12 mouse cellular contexts compared by ENCODE assay signal in genomic region chr3:131656032-131656431, GRCm38 (mm10).
"Had no signal": no experiment of that assay in that cellular context is flagged by ENCODE, and none has a peak within 500 bp of the region (broad histone marks: within the 10 kb centered on the region; RNA-seq: fewer than 3 reads in every experiment).

No protein-coding gene starts in this region.

- H3K36me3 ChIP-seq: limb, embryonic 13.5 days; liver, embryonic 12.5 days; midbrain, embryonic 10.5 days; neural tube, embryonic 12.5 days had no signal

- H3K4me3 ChIP-seq: limb, embryonic 13.5 days; liver, embryonic 12.5 days; midbrain, embryonic 10.5 days; neural tube, embryonic 12.5 days had no signal

- H3K9me3 ChIP-seq: limb, embryonic 13.5 days; liver, embryonic 12.5 days; midbrain, embryonic 10.5 days; neural tube, embryonic 12.5 days had no signal

- H3K27ac ChIP-seq: limb, embryonic 13.5 days; liver, embryonic 12.5 days; midbrain, embryonic 10.5 days; neural tube, embryonic 12.5 days had no signal

- DNase-seq: kidney, postnatal 14 days; left cerebral cortex, postnatal 4 days; lung, embryonic 14.5 days; lung, postnatal 10 days; lung, postnatal 4 days; midbrain, embryonic 14.5 days; spleen, adult 18-20 months; thymus, postnatal 36 days had no signal

- H3K9ac ChIP-seq: limb, embryonic 13.5 days; liver, embryonic 12.5 days; lung, embryonic 14.5 days; neural tube, embryonic 12.5 days had no signal

- ATAC-seq: liver, embryonic 12.5 days had no signal

- H3K4me1 ChIP-seq: liver, embryonic 12.5 days; midbrain, embryonic 10.5 days; neural tube, embryonic 12.5 days had no signal

- H3K4me2 ChIP-seq: limb, embryonic 13.5 days; liver, embryonic 12.5 days; lung, embryonic 14.5 days; neural tube, embryonic 12.5 days had no signal

- H3K27me3 ChIP-seq: limb, embryonic 13.5 days; liver, embryonic 12.5 days; neural tube, embryonic 12.5 days had no signal
